Mouse (Mus musculus) hindbrain, postnatal 0 days (tissue): ENCODE results near the gene Tlk2. TPM values are rescaled to one million over a fixed set of nuclear protein-coding genes. Genes with fewer than 3 reads are reported as not detected.

ENCODE experiments used
- ATAC-seq: fragments of 200-750 bp; cut with Nextera tagmentation; 2 replicates; pipeline ENCODE4 v1.8.0; 2017; ENCODE audit warnings: mild to moderate bottlenecking, moderate TSS enrichment, moderate library complexity
- DNase-seq: peaks from one replicate; pipeline ENCODE4 v3.0.0-alpha.2; 2015; ENCODE audit warnings: low spot score
- H3K27ac ChIP-seq: fragments of 300-500 bp; sonication (generic); 2 replicates; pipeline ENCODE4 v1.5.1; 2014; ENCODE audit warnings: mild to moderate bottlenecking
- H3K27me3 ChIP-seq: fragments of 300-500 bp; sonication (generic); 2 replicates; pipeline ENCODE4 v1.6.1; 2014; ENCODE audit warnings: low read length, mixed read lengths; ENCODE audit not compliant: insufficient read depth
- H3K36me3 ChIP-seq: fragments of 300-500 bp; sonication (generic); 2 replicates; pipeline ENCODE4 v1.6.1; 2014; ENCODE audit warnings: low read length, mixed read lengths; ENCODE audit not compliant: insufficient read depth
- H3K4me1 ChIP-seq: fragments of 300-500 bp; sonication (generic); 2 replicates; pipeline ENCODE4 v1.6.1; 2014; ENCODE audit warnings: antibody characterized with exemption, low read length, mixed read lengths; ENCODE audit not compliant: insufficient read depth
- H3K4me2 ChIP-seq: fragments of 300-500 bp; sonication (generic); 2 replicates; pipeline ENCODE4 v1.6.1; 2014; ENCODE audit warnings: low read depth, mild to moderate bottlenecking, low read length, moderate library complexity, mixed read lengths
- H3K4me3 ChIP-seq: fragments of 300-500 bp; sonication (generic); 2 replicates; pipeline ENCODE4 v1.5.1; 2014; ENCODE audit warnings: low read length
- H3K9ac ChIP-seq: fragments of 300-500 bp; sonication (generic); replicated peaks from 2 replicates; pipeline ENCODE4 v1.6.1; 2014; ENCODE audit warnings: mild to moderate bottlenecking, low read length, moderate library complexity, mixed read lengths
- H3K9me3 ChIP-seq: fragments of 300-500 bp; sonication (generic); 2 replicates; pipeline ENCODE4 v1.6.1; 2016; ENCODE audit warnings: low read length, mixed read lengths
- CTCF ChIP-seq: IDR thresholded peaks from 2 replicates; pipeline ENCODE4 v1.5.1; 2016; ENCODE audit warnings: antibody characterized with exemption, control low read depth, low read depth
- WGBS: fragments of 180-500 bp; shearing (Covaris S2); extraction: QIAGEN DNeasy Blood & Tissue Kit; methylation state at CpG from one replicate; pipeline ENCODE4 v1.1.7; 2014; 5-methylcytosine and 5-hydroxymethylcytosine counted together
- polyA plus RNA-seq: library from polyadenylated mRNA; unstranded; fragments of >200 nt; fragmentation: Nextera tagmentation; extraction: Ambion mirVana; gene quantifications from 2 replicates; pipeline ENCODE4 v1.2.1, GENCODE M21; 2015
- total RNA-seq: library from RNA; depleted of rRNA; stranded (reverse); fragments of >200 nt; gene quantifications from 2 replicates; pipeline ENCODE4 v1.2.3, GENCODE M21; 2014

Gene Tlk2
- total and polyA plus RNA-seq, 2 experiments from 2014 or later: 15.1 to 50.4 TPM

DNA sequence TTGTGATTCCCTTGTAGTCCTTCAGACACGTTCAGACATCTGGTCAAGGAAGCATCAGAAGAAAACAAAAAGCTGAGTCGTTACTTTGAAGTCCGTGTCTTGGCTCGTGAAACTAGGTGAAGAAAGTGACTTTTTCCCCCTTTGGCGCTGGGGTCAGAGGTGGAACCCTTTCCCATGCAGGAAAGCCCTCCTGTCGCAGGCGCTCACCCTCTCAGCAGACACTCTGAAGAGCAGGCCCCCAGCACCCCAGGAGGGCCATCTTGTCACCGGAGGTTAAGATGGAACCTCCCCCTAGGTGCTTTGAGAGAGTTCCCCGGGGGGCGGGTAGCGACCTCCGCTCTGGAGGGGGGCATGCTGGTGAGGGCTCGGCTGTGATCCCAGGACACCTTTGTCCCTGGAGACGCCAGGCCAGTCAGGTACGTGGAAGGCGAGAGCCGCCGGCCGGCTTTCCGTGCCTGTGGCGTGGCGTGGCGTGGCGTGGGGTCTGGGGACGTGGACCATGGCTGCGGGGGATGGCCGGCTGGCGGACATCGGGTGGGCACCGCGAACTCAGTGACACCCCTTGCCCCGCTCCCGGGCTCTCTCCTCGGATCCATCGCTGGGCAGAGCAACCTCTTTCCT is 2.0 kb downstream of the Tlk2 start:
- Histone ChIP-seq H3K9ac (peak overlapping the region; percentile 100), H3K4me3 (peak overlapping the region; percentile 68), H3K4me1 (peaks cover 8% of the 10 kb centered on the region), H3K36me3 (peaks cover 5% of the 10 kb centered on the region; the same call in 1 of the 2 replicates), H3K9me3 (no peaks in the 10 kb centered on the region), H3K27ac (peak overlapping the region; percentile 97), H3K27me3 (no peaks in the 10 kb centered on the region), H3K4me2 (peak overlapping the region; percentile 87)
- TF ChIP-seq CTCF: no peak
- DNase-seq: peak; percentile 48
- no peak for ATAC-seq
- under 1% methylated on average over 35 of the region's 35 CpGs for WGBS

GRCm38 (mm10) chr11:105181126-105181637 is 2.6 kb downstream of the Tlk2 start:
- no peak for TF ChIP-seq CTCF
- peak; percentile 98 for ATAC-seq
- H3K4me3 ChIP-seq: peak overlapping the region; percentile 68
- WGBS: under 1% methylated on average over 54 of the region's 60 CpGs
- H3K4me1 ChIP-seq: peaks cover 8% of the 10 kb centered on the region
- peak overlapping the region; percentile 87 for H3K4me2 ChIP-seq
- peak; percentile 97 for DNase-seq
- peak overlapping the region; percentile 97 for H3K27ac ChIP-seq
- H3K9ac ChIP-seq: peak overlapping the region; percentile 100
- no peaks in the 10 kb centered on the region for H3K9me3 ChIP-seq
- no peaks in the 10 kb centered on the region for H3K27me3 ChIP-seq
- peaks cover 5% of the 10 kb centered on the region; the same call in 1 of the 2 replicates for H3K36me3 ChIP-seq

DNA sequence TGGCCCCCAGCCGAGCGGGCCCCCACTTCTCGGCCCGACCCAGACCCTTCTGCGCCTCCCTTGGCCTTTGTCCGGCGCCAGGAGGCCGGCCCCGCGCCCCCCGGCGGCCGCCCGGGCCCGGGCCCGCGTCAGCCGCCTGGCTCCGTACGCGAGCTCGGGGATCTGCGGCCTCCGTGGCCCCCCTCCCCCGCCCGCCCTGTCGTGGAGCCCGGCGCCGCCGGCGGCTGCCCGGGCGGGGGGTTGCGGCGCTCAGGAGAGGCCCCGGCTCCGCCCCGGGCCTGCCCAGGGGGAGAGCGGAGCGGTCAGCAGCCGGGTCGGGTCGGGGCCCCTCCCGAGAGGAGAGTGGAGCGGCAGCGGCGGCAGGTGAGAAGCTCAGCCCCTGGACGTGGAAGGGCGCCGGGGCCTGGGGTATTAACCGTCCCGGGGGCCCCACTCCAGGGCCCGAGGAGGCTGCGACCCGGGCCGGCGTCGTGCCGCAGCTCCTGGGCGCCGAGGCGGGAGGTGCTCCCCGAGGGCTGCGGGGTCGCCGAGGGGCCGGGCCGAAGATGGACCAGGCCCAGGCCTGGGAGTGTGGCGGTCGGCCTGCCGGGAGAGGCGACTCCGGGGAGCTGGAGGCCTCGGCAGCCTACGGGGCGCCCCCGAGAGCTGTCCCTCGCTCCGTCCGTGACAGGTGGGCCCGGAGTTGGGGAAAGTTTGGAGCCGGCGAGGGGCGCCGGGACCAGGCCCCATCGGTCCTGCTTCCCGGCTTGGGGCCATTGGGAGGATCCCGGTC is 3.3 kb downstream of the Tlk2 start:
- WGBS: 8% methylated on average over 79 of the region's 89 CpGs
- no peak for TF ChIP-seq CTCF
- H3K4me2 ChIP-seq: peak overlapping the region; percentile 87
- ATAC-seq: peak; percentile 24
- H3K4me3 ChIP-seq: peak overlapping the region; percentile 68
- no peaks in the 10 kb centered on the region for H3K27me3 ChIP-seq
- H3K4me1 ChIP-seq: peaks cover 8% of the 10 kb centered on the region
- peak overlapping the region; percentile 97 for H3K27ac ChIP-seq
- H3K9ac ChIP-seq: peak overlapping the region; percentile 100
- peak; percentile 50 for DNase-seq
- no peaks in the 10 kb centered on the region for H3K9me3 ChIP-seq
- H3K36me3 ChIP-seq: peaks cover 5% of the 10 kb centered on the region; the same call in 1 of the 2 replicates

GRCm38 (mm10) chr11:105182461-105182855 is 3.9 kb downstream of the Tlk2 start:
- peak overlapping the region; percentile 68 for H3K4me3 ChIP-seq
- H3K9ac ChIP-seq: peak overlapping the region; percentile 100
- no peak for TF ChIP-seq CTCF
- 11% methylated on average over 4 of the region's 4 CpGs for WGBS
- ATAC-seq: no peak
- peak overlapping the region; percentile 87 for H3K4me2 ChIP-seq
- no peaks in the 10 kb centered on the region for H3K9me3 ChIP-seq
- DNase-seq: no peak
- H3K27me3 ChIP-seq: no peaks in the 10 kb centered on the region
- peak overlapping the region; percentile 97 for H3K27ac ChIP-seq
- H3K4me1 ChIP-seq: peaks cover 8% of the 10 kb centered on the region
- H3K36me3 ChIP-seq: peaks cover 5% of the 10 kb centered on the region; the same call in 1 of the 2 replicates

DNA sequence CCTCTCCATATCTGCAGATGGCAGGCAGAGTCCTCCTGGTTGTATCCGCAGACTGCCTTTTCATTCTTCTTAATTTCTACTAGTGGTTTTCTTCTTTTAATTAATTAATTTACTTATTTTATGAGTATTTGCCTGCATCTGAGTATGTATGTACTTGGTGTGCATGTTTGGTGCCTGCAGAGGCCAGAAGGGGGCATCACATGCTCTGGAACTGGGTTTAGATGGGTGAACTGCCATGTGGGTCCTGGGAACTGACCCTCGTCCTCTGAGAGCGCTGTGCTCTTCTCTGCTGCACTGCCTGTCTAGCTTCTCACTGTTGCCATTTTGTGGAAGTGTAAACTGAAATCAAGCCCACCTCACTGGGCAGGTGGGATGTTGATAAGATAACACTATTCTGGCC is 6.1 kb downstream of the Tlk2 start:
- Histone ChIP-seq H3K27ac (no peak overlapping the region), H3K36me3 (peaks cover 5% of the 10 kb centered on the region; the same call in 1 of the 2 replicates), H3K9me3 (no peaks in the 10 kb centered on the region), H3K4me2 (no peak overlapping the region), H3K4me3 (no peak overlapping the region), H3K27me3 (no peaks in the 10 kb centered on the region), H3K4me1 (peaks cover 8% of the 10 kb centered on the region), H3K9ac (no peak overlapping the region)
- DNase-seq (no peak), ATAC-seq (no peak)
- WGBS: 87% methylated on average over 3 of the region's 3 CpGs
- peak; percentile 33; the same call in 1 of the 2 replicates for TF ChIP-seq CTCF

GRCm38 (mm10) chr11:105192186-105192585 is 13.6 kb downstream of the Tlk2 start:
- WGBS: 91% methylated on average over 3 of the region's 3 CpGs
- no peaks in the 10 kb centered on the region for H3K27me3 ChIP-seq
- no peak for ATAC-seq
- no peak overlapping the region for H3K27ac ChIP-seq
- no peaks in the 10 kb centered on the region for H3K4me1 ChIP-seq
- no peak overlapping the region for H3K4me3 ChIP-seq
- no peaks in the 10 kb centered on the region for H3K9me3 ChIP-seq
- TF ChIP-seq CTCF: no peak
- H3K36me3 ChIP-seq: no peaks in the 10 kb centered on the region
- no peak for DNase-seq
- H3K4me2 ChIP-seq: no peak overlapping the region
- H3K9ac ChIP-seq: no peak overlapping the region
